Mouse (Mus musculus) cerebellum, adult 2 months (tissue): ENCODE measurements around the gene Mettl13.

ENCODE experiments used
- CTCF ChIP-seq: fragments of 200-500 bp; IDR thresholded peaks from 2 replicates; pipeline ENCODE4 v1.5.1; 2011; ENCODE audit warnings: low read depth, mild to moderate bottlenecking, control low read depth, low read length, moderate library complexity, borderline replicate concordance; ENCODE audit not compliant: insufficient read depth
- POLR2A ChIP-seq: fragments of 200-500 bp; IDR thresholded peaks from 2 replicates; pipeline ENCODE4 v1.6.1; 2011; ENCODE audit warnings: low read length, control low read depth, borderline replicate concordance; ENCODE audit not compliant: insufficient read depth

GRCm38 (mm10) chr1:162586282-162586681 lies 37.9 kb upstream of the Mettl13 start:
- TF ChIP-seq POLR2A (no peak), CTCF (no peak)
